Mouse (Mus musculus) cerebellum, adult 11 months (tissue): ENCODE results near the gene Ccl20.

Experiments used
- DNase-seq: peaks from one replicate; pipeline ENCODE4 v3.0.0; 2022

Ccl20 gene

GRCm38 (mm10) chr1:83141510-83141909, 24.9 kb downstream of the Ccl20 start:
- no peak for DNase-seq

- no peak for DNase-seq
Measured at GRCm38 (mm10) chr1:83142055-83142454, 25.5 kb downstream of the Ccl20 start.

- DNase-seq, result no peak
Measured at GRCm38 (mm10) chr1:83146547-83146946, 30.0 kb downstream of the Ccl20 start.

GRCm38 (mm10) chr1:83150227-83150626, 33.7 kb downstream of the Ccl20 start:
- DNase-seq, result no peak

GRCm38 (mm10) chr1:83152961-83153360, 36.4 kb downstream of the Ccl20 start:
- DNase-seq, result no peak

GRCm38 (mm10) chr1:83156876-83157275, 40.3 kb downstream of the Ccl20 start:
- DNase-seq, result no peak

- no peak for DNase-seq
Measured at GRCm38 (mm10) chr1:83159603-83160002, 43.0 kb downstream of the Ccl20 start, which contains the start of gene Daw1. Gene Daw1 (plus strand): TSS chr1:83159752.

- DNase-seq, result no peak
Measured at GRCm38 (mm10) chr1:83161658-83162057, 45.1 kb downstream of the Ccl20 start.

- no peak for DNase-seq
Measured at GRCm38 (mm10) chr1:83164027-83164426, 47.5 kb downstream of the Ccl20 start.
